Mouse (Mus musculus): ENCODE measurements around the gene Fbxo22. TPM values are rescaled to one million over a fixed set of nuclear protein-coding genes. Genes with fewer than 3 reads are reported as not detected.
"Not testable (repeated sequence)": the region's sequence is repeated elsewhere in the genome, so short reads cannot be mapped to it uniquely, and the experiment has no call there.

Fbxo22 gene
- total RNA-seq, 2 experiments from 2014 or later, result 40.2 to 46.5 TPM

DNA sequence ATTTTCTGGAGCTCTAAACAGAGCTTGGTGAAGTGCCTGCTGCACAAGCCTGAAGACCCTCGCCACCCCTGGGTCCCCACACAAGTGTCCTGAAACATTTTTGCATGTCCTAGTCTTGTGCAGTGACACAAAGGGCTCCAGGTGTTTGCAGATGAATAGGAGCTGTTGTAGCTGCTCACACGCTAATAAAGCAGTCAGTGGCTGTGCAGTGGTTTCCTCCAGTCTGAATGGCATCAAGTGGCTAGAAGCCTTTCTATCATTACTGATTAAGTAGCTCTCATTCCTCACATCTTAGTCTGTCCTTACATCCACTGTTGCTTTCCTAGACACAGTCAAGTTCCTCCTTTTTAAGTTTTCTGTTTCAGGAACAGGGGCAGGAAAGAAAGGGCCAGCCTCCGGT, 6.9 kb downstream of the Fbxo22 start:
- Histone ChIP-seq H3K27ac (no peak overlapping the region), H3K4me3 (no peak overlapping the region)
- intact Hi-C loops (cut with DNase I), result no loop called here
- TF ChIP-seq CTCF (IDR thresholded peaks at IDR 0.05), result no peak
- no peak for DNase-seq (ENCODE audit: extremely low spot score in 1 of 2, low spot score in 2 of 2)

DNA sequence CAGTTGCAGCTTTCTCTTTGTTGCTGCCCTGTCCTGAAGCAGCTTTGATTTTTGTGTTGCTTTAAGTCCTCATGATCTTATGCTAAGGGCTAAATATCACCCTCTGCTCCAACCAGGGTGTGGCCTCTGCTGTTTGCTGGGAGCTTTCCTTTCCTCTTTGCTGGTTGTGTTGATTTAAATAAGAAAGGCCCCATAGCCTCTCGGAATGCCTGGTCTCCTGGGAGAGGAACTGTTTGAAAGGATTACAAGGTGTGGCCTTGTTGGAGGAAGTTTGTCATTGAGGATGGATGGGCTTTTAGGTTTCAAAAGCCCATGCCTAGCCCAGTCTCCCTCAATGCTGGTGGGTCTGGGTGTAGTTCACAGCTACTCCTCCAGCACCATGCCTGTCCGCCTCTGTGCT, 7.4 kb downstream of the Fbxo22 start:
- intact Hi-C loops (cut with DNase I), result no loop called here
- TF ChIP-seq CTCF (IDR thresholded peaks at IDR 0.05), result no peak
- no peak for DNase-seq (ENCODE audit: extremely low spot score in 1 of 2, low spot score in 2 of 2)
- Histone ChIP-seq H3K4me3 (no peak overlapping the region), H3K27ac (no peak overlapping the region)

DNA sequence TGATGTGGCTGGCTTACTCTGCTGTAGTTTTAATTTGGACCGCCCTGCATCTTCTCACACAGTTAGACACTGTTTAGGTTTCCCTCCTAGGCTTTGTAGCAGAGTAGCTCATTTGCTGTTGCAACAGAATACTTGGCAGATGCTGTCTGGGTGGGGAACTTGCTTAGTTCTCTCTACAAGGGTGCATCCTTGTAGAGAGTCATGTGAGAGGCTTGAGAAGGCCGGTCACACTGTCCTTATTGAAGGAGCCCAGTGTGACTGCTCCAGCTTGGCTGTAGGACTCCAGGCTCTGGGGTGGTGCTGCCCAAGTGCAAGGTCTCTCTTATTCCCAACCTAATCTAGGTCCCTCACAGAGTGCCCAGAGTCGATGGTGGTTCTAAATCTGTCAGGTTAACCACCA, 8.7 kb downstream of the Fbxo22 start:
- intact Hi-C loops (cut with DNase I), result no loop called here
- H3K27ac ChIP-seq, result no peak overlapping the region

DNA sequence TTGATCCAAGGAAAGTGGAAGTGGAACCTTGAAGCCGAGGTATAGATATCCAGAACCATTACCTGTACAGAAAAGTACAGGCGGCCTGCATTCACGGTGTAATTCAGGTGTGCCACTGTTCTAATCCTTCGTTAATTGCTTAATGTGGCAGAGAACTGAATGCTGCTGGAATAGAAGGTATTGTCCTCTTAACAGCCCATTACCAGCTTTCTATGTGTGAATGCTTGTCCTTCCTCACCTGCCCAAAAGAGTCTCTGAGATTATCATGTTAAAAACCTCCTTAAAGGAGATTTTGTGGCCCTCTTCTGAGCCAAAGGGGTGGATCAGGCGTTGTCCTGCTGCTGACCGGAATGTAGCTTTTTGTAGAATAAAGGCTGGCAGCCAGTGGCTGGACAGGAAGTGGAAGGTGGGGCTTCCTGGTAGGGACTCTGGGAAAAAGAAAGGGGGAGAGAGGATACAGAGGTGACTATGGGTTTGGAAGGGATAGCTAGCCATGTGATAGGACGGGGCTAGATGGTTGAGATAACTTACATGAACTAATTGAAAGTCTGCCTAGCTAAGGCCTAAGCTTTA, 16.5 kb downstream of the Fbxo22 start:
- no peak for TF ChIP-seq CTCF (IDR thresholded peaks at IDR 0.05)
- Histone ChIP-seq H3K27ac (no peak overlapping the region), H3K4me3 (no peak overlapping the region)
- intact Hi-C loops (cut with DNase I), result loop anchor here (5.0 kb wide), 1 partner anchor 167 kb away; no protein-coding TSS in a partner anchor
- DNase-seq (ENCODE audit: extremely low spot score in 1 of 2, low spot score in 2 of 2), result no peak

More for the DNA sequence above, 8.7 kb downstream of the Fbxo22 start:
- no peak overlapping the region for H3K4me3 ChIP-seq
- no peak for DNase-seq (ENCODE audit: extremely low spot score in 1 of 2, low spot score in 2 of 2)
- TF ChIP-seq CTCF (IDR thresholded peaks at IDR 0.05), result no peak

DNA sequence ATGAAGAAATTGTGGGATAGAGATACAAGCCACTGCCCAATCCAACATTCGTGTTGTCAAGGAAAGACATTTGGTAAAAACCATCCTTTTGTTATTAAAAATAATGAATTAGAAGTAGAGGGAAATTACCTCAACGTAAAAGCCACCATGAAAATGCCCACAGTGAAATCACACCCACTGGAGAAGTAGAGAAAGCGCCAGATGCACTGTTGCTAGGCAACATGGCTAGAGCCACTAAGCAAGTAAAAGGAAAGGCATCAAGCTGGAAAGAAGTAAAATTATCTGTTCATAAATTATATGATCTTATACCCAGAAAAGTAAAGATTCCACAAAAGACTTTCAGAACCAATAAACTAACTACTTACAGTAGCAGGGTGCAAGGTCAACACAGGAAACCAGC, 17.5 kb downstream of the Fbxo22 start:
- intact Hi-C loops (cut with DNase I), result loop anchor here (5.0 kb wide), 1 partner anchor 166 kb away; no protein-coding TSS in a partner anchor
- peak in 1 of 2 experiments; percentile 25 for DNase-seq (ENCODE audit: extremely low spot score in 1 of 2, low spot score in 2 of 2)
- Histone ChIP-seq H3K4me3 (no peak overlapping the region), H3K27ac (peak overlapping the region; percentile 28; the same call in 1 of the 2 replicates)
- no peak for TF ChIP-seq CTCF (IDR thresholded peaks at IDR 0.05)

DNA sequence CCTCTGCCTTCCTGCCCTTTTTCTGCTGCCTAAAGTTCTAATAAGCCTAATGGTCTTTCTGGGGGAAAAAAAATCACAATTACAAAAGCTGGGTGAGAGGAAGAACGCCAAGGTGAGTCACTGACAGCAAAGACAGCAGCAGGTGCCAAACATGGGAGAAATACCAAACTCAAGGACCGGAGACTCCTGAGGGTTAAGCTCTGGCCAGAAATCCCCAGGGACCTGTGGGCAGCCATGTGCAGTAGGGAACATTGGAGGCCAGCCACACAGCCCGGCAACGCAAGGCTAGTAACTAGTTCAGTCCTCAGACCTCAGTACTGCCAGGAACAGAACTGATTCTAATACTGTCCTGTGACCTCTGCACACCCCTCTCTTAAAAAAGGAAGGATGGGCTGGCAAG, 19.4 kb downstream of the Fbxo22 start:
- Histone ChIP-seq H3K27ac (no peak overlapping the region), H3K4me3 (no peak overlapping the region)
- no peak for TF ChIP-seq CTCF (IDR thresholded peaks at IDR 0.05)
- no peak for DNase-seq (ENCODE audit: extremely low spot score in 1 of 2, low spot score in 2 of 2)
- intact Hi-C loops (cut with DNase I), result loop anchor here (5.0 kb wide), 1 partner anchor 164 kb away; no protein-coding TSS in a partner anchor

DNA sequence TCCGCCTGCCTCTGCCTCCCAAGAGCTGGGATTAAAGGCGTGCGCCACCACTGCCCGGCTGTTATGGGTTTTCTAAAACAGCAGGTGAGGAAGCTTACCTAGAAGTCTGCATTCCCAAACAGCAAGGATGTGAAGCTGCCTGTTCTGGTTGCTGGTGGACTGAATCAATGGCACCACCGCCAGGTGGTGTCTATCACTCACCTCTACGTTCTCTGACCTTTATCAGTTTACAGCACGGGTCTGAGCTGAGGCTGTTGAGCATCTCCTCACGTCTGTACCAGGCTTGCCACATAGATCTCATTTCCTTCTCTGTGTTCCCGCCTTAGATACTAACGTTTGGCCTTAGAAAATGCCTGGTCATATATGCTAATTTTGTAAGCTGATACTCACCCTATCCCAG, 20.3 kb downstream of the Fbxo22 start:
- Histone ChIP-seq H3K27ac (no peak overlapping the region), H3K4me3 (no peak overlapping the region)
- TF ChIP-seq CTCF (IDR thresholded peaks at IDR 0.05), result no peak
- intact Hi-C loops (cut with DNase I), result loop anchor here (5.0 kb wide), 1 partner anchor 163 kb away; no protein-coding TSS in a partner anchor
- DNase-seq (ENCODE audit: extremely low spot score in 1 of 2, low spot score in 2 of 2), result no peak

DNA sequence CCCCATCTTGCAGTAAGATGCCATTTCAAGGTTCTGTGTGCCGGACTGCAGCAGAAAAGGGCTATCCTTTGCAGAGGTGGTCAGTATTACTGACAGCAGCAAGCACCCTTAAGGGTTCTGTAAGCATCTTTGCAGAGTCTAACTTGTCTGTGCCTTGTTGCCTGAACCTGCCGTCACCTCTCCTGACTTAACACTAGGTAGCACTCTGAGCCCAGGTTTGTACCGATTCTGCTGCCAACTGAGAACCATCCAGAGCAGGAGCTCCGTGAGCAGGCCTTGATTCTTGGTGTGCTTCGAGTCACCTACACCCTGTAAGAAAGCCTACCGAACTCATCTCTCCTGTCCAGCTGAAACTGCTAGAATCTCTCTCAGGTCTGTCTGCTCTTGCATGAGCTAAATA, 22.8 kb downstream of the Fbxo22 start:
- no peak overlapping the region for H3K4me3 ChIP-seq
- intact Hi-C loops (cut with DNase I), result loop anchor here (5.0 kb wide), 1 partner anchor 76 kb away; no protein-coding TSS in a partner anchor
- peak; percentile 19 for TF ChIP-seq CTCF (IDR thresholded peaks at IDR 0.05)
- DNase-seq (ENCODE audit: extremely low spot score in 1 of 2, low spot score in 2 of 2), result no peak
- no peak overlapping the region for H3K27ac ChIP-seq

DNA sequence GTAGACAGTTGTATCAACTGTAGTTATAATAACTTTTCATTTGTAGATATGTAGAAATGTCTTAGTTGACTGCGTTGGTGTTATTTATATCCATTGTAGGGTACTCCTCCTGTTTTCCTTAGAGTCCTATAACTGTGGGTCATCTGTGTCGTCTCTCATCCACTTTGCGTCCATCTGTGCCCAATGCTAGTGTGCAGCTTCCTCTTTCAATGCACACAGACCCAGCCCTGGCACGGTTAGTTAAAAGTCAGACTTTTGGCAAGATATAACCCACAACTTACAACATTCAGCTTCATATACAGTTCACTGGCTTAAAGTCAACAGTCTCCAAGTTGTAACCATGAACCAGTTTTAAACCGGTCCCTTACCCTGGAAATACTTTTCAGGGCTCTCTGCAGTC, 23.4 kb downstream of the Fbxo22 start:
- intact Hi-C loops (cut with DNase I), result loop anchor here (5.0 kb wide), 1 partner anchor 75 kb away; no protein-coding TSS in a partner anchor
- no peak for TF ChIP-seq CTCF (IDR thresholded peaks at IDR 0.05)

DNA sequence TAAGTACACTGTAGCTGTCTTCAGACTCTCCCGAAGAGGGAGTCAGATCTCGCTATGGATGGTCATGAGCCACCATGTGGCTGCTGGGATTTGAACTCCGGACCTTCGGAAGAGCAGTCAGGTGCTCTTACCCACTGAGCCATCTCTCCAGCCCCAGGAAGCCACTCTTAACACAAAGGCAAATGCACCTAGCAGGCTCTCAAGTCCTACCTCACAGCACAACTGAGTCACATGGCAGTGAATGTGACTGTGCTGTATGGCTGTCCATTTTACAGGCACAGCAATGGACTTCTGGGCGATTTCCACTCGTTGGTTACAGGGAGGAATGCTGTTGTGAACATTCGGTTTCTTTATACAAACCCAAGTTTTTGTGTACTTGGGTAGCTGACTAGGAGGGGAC, 23.9 kb downstream of the Fbxo22 start:
- Histone ChIP-seq H3K4me3 (no peak overlapping the region), H3K27ac (no peak overlapping the region)
- no peak for DNase-seq (ENCODE audit: extremely low spot score in 1 of 2, low spot score in 2 of 2)
- no peak for TF ChIP-seq CTCF (IDR thresholded peaks at IDR 0.05)
- intact Hi-C loops (cut with DNase I), result loop anchor here (5.0 kb wide), 1 partner anchor 75 kb away; no protein-coding TSS in a partner anchor

More for the DNA sequence above, 23.4 kb downstream of the Fbxo22 start:
- DNase-seq (ENCODE audit: extremely low spot score in 1 of 2, low spot score in 2 of 2), result no peak
- no peak overlapping the region for H3K4me3 ChIP-seq
- no peak overlapping the region for H3K27ac ChIP-seq

DNA sequence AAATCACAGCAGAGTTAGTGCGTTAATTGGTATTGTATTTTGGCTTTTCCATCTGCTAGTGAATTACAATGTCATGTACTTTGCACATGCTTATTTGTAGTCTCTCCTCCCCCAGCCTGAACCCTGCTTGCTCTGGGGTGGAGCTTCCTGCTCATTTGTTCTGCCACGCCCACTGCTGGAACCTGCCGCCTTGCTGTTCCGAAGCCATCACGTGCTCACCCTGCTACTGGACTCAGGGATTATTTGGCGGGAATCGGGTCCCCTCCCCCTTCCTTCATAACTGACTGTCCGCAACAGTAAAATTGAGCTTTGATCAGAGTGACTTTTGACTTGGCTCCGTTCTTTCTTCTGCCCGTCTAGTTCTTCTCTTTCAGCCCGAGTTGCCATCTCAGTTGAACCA, 24.4 kb downstream of the Fbxo22 start:
- not testable (repeated sequence) for H3K27ac ChIP-seq; DNase-seq (ENCODE audit: extremely low spot score in 1 of 2, low spot score in 2 of 2); H3K4me3 ChIP-seq
- intact Hi-C loops (cut with DNase I), result loop anchor here (5.0 kb wide), 1 partner anchor 74 kb away; no protein-coding TSS in a partner anchor

DNA sequence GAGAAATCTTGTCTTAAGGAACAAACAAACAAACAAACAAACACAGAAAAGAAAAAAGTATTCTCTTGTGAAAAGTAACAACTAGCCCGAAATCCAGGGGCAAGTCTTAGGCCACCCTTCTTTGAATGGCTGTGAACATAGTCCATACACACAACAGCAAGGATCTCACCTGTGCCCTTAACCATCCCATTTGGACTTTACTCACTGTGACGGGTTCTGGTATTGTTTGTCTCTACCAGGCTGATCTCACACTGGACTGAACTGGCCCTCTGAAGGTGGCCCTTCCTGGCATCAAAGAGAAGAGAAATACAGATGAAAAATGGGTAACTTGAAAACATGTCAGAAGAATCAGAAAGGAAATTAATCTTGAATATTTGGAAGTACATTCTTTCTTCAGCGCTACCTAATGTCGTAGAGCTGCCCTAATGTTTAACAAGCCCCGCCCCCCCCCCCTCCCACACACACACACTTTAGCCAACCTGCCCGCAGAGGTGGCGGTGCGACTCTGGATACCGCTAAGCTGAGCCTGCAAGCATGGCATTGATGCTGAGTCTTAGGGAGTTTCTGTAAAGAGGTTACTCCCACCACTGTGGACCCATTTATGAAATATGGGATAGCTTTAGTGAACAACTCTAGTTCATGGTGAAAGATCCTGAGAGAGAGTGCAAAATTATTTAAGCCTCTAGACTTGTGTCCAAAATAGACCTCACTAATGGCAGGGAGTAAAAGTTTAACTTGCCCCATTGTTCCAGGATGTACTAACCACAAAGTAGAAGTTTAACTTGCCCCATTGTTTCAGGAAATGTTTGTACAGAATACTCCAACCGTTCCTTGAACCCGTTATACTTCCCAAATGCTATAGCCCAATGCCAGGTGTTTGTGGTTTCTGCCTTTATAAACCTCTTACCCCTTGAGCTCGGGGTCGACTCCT, 27.8 kb downstream of the Fbxo22 start:
- TF ChIP-seq CTCF (IDR thresholded peaks at IDR 0.05), result no peak
- intact Hi-C loops (cut with DNase I), result no loop called here
- Histone ChIP-seq H3K27ac (no peak overlapping the region), H3K4me3 (no peak overlapping the region)
- no peak for DNase-seq (ENCODE audit: extremely low spot score in 1 of 2, low spot score in 2 of 2)
